ENCODE assay signal across 22 mouse cellular contexts in the genomic region with DNA sequence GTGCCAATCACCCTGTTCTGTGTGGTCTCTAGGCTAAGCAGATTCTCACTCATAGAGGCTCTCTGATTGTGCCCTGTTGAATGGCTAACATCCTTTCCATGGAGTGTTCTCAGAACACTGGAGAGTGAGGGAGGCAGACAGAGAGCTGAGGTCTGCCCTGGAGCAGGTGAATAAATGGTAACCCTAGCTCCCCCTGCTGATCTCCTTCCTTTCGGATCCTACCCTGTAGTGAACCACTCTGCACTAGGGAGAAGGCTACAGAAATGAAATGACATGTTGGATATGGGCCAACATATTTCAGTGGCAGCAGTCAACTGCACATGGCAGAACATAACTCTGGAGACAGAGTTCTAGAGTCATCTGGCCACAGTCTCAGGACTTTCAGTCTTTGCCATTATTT. TPM values are rescaled to one million over a fixed set of nuclear protein-coding genes. Genes with fewer than 3 reads are reported as not detected.
DNase-seq lines count a peak whose midpoint lies in the region; ATAC-seq and TF ChIP-seq lines count a peak whose summit lies in the region.
"Had no signal": no experiment of that assay in that cellular context is flagged by ENCODE, and none has a peak within 500 bp of the region (broad histone marks: within the 10 kb centered on the region; RNA-seq: fewer than 3 reads in every experiment).

No protein-coding gene starts in this region.

- no peak overlapping the region for H3K27ac ChIP-seq in forebrain, embryonic 11.5 days (ENCODE audit: low read depth, low read length)
- no peak overlapping the region for H3K27ac ChIP-seq in forebrain, postnatal 0 days (ENCODE audit: low read depth, low read length)
- H3K27ac ChIP-seq in hindbrain, postnatal 0 days = no peak overlapping the region
- H3K27ac ChIP-seq in hindbrain, embryonic 14.5 days = no peak overlapping the region
- H3K27ac ChIP-seq in ES-Bruce4 (ENCODE audit: insufficient read depth, low read length) = no peak overlapping the region
- H3K27ac ChIP-seq: heart, embryonic 13.5 days; limb, embryonic 10.5 days; liver, embryonic 12.5 days; stomach, postnatal 0 days had no signal

- H3K4me3 ChIP-seq in forebrain, embryonic 11.5 days (ENCODE audit: low read depth, low read length) = no peak overlapping the region
- H3K4me3 ChIP-seq in forebrain, postnatal 0 days (ENCODE audit: low read depth, low read length) = no peak overlapping the region
- no peak overlapping the region for H3K4me3 ChIP-seq in hindbrain, postnatal 0 days (ENCODE audit: low read length)
- H3K4me3 ChIP-seq in hindbrain, embryonic 14.5 days (replicated peaks; ENCODE audit: low read length) = no peak overlapping the region
- H3K4me3 ChIP-seq in ES-Bruce4 (ENCODE audit: low read depth, low read length) = no peak overlapping the region
- H3K4me3 ChIP-seq: heart, embryonic 13.5 days; limb, embryonic 10.5 days; liver, embryonic 12.5 days had no signal

- TF ChIP-seq CTCF in forebrain, postnatal 0 days (IDR thresholded peaks at IDR 0.05; ENCODE audit: low read depth) = no peak
- TF ChIP-seq CTCF in hindbrain, postnatal 0 days (IDR thresholded peaks at IDR 0.05; ENCODE audit: low read depth) = no peak
- TF ChIP-seq CTCF in ES-Bruce4 (IDR thresholded peaks at IDR 0.05; ENCODE audit: low read depth, low read length) = peak; percentile 18

- no peak overlapping the region for H3K9ac ChIP-seq in forebrain, embryonic 11.5 days (ENCODE audit: low read length)
- no peak overlapping the region for H3K9ac ChIP-seq in forebrain, postnatal 0 days
- no peak overlapping the region for H3K9ac ChIP-seq in hindbrain, postnatal 0 days (replicated peaks; ENCODE audit: low read length)
- no peak overlapping the region for H3K9ac ChIP-seq in hindbrain, embryonic 14.5 days
- H3K9ac ChIP-seq in ES-Bruce4 (ENCODE audit: low read depth, poor library complexity, severe bottlenecking) = no peak overlapping the region
- H3K9ac ChIP-seq: heart, embryonic 13.5 days; liver, embryonic 12.5 days had no signal

- no peaks in the 10 kb centered on the region for H3K9me3 ChIP-seq in forebrain, embryonic 11.5 days (ENCODE audit: control insufficient read depth, low read length)
- no peaks in the 10 kb centered on the region for H3K9me3 ChIP-seq in forebrain, postnatal 0 days (ENCODE audit: low read length)
- H3K9me3 ChIP-seq in hindbrain, postnatal 0 days (ENCODE audit: low read length) = no peaks in the 10 kb centered on the region
- no peaks in the 10 kb centered on the region for H3K9me3 ChIP-seq in hindbrain, embryonic 14.5 days (ENCODE audit: control insufficient read depth, low read length)
- no peaks in the 10 kb centered on the region for H3K9me3 ChIP-seq in ES-Bruce4 (replicated peaks; ENCODE audit: control insufficient read depth, insufficient read depth, low read length, poor library complexity, severe bottlenecking)
- H3K9me3 ChIP-seq: G1E; heart, embryonic 13.5 days; limb, embryonic 10.5 days; liver, embryonic 12.5 days had no signal

- no peaks in the 10 kb centered on the region for H3K36me3 ChIP-seq in forebrain, embryonic 11.5 days (ENCODE audit: control insufficient read depth, insufficient read depth, low read length)
- no peaks in the 10 kb centered on the region for H3K36me3 ChIP-seq in forebrain, postnatal 0 days (ENCODE audit: insufficient read depth)
- no peaks in the 10 kb centered on the region for H3K36me3 ChIP-seq in hindbrain, postnatal 0 days (ENCODE audit: insufficient read depth, low read length)
- no peaks in the 10 kb centered on the region for H3K36me3 ChIP-seq in hindbrain, embryonic 14.5 days (replicated peaks; ENCODE audit: control insufficient read depth, insufficient read depth)
- no peaks in the 10 kb centered on the region for H3K36me3 ChIP-seq in ES-Bruce4 (ENCODE audit: control insufficient read depth, insufficient read depth, low read length, poor library complexity, severe bottlenecking)
- H3K36me3 ChIP-seq: G1E; heart, embryonic 13.5 days; limb, embryonic 10.5 days; liver, embryonic 12.5 days had no signal

- H3K4me1 ChIP-seq in forebrain, embryonic 11.5 days (replicated peaks; ENCODE audit: control insufficient read depth, insufficient read depth, low read length) = no peaks in the 10 kb centered on the region
- no peaks in the 10 kb centered on the region for H3K4me1 ChIP-seq in forebrain, postnatal 0 days (ENCODE audit: insufficient read depth)
- H3K4me1 ChIP-seq in hindbrain, postnatal 0 days (ENCODE audit: insufficient read depth, low read length) = no peaks in the 10 kb centered on the region; the same call in 1 of the 2 replicates
- H3K4me1 ChIP-seq in hindbrain, embryonic 14.5 days (replicated peaks; ENCODE audit: control insufficient read depth, insufficient read depth, low read length) = no peaks in the 10 kb centered on the region
- H3K4me1 ChIP-seq in ES-Bruce4 (ENCODE audit: control insufficient read depth, insufficient read depth, low read length) = no peaks in the 10 kb centered on the region
- H3K4me1 ChIP-seq: heart, embryonic 13.5 days; limb, embryonic 10.5 days; liver, embryonic 12.5 days had no signal

- H3K27me3 ChIP-seq in forebrain, embryonic 11.5 days (ENCODE audit: control insufficient read depth, insufficient read depth, low read length) = no peaks in the 10 kb centered on the region
- H3K27me3 ChIP-seq in forebrain, postnatal 0 days (ENCODE audit: insufficient read depth, low read length) = no peaks in the 10 kb centered on the region
- no peaks in the 10 kb centered on the region for H3K27me3 ChIP-seq in hindbrain, postnatal 0 days (ENCODE audit: insufficient read depth, low read length)
- H3K27me3 ChIP-seq in hindbrain, embryonic 14.5 days (ENCODE audit: control insufficient read depth, insufficient read depth, low read length) = no peaks in the 10 kb centered on the region
- no peaks in the 10 kb centered on the region for H3K27me3 ChIP-seq in ES-Bruce4 (ENCODE audit: control insufficient read depth, insufficient read depth, low read length, poor library complexity, severe bottlenecking)
- H3K27me3 ChIP-seq: heart, embryonic 13.5 days; liver, embryonic 12.5 days had no signal

- 20% methylated on average over 1 of the region's 1 CpGs for WGBS in forebrain, embryonic 11.5 days
- 29% methylated on average over 1 of the region's 1 CpGs for WGBS in forebrain, postnatal 0 days
- 5% methylated on average over 1 of the region's 1 CpGs for WGBS in hindbrain, postnatal 0 days
- 26% methylated on average over 1 of the region's 1 CpGs for WGBS in hindbrain, embryonic 14.5 days

- no peak for TF ChIP-seq POLR2A in ES-Bruce4 (IDR thresholded peaks at IDR 0.05; ENCODE audit: insufficient read depth, low read length)

- ATAC-seq in forebrain, embryonic 11.5 days (replicated peaks; ENCODE audit: low FRiP score) = peak; percentile 65
- ATAC-seq in forebrain, postnatal 0 days = no peak
- ATAC-seq in hindbrain, postnatal 0 days = 0 out of 2 replicates have a peak, but pooled peaks have one; percentile 10
- ATAC-seq in hindbrain, embryonic 14.5 days (ENCODE audit: low FRiP score) = no peak
- ATAC-seq: liver, embryonic 12.5 days had no signal

- TF ChIP-seq EP300 in ES-Bruce4 (IDR thresholded peaks at IDR 0.05; ENCODE audit: insufficient read depth, low read depth, low read length) = no peak

- no peak overlapping the region for H3K4me2 ChIP-seq in forebrain, embryonic 11.5 days (ENCODE audit: low read depth, low read length, severe bottlenecking)
- H3K4me2 ChIP-seq in forebrain, postnatal 0 days (ENCODE audit: low read depth) = no peak overlapping the region
- H3K4me2 ChIP-seq in hindbrain, postnatal 0 days (ENCODE audit: low read depth, low read length) = no peak overlapping the region
- no peak overlapping the region for H3K4me2 ChIP-seq in hindbrain, embryonic 14.5 days (replicated peaks)
- H3K4me2 ChIP-seq: heart, embryonic 13.5 days; liver, embryonic 12.5 days had no signal

- DNase-seq in forebrain, embryonic 11.5 days (ENCODE audit: low spot score) = no peak
- DNase-seq in forebrain, postnatal 0 days = no peak
- peak; percentile 10 for DNase-seq in hindbrain, postnatal 0 days (ENCODE audit: low spot score)
- no peak for DNase-seq in hindbrain, embryonic 14.5 days (ENCODE audit: low spot score)
- DNase-seq in embryo, embryonic 11 days = peak; percentile 1
- no peak for DNase-seq in kidney, postnatal 25 days
- DNase-seq in thymus, postnatal 4 days = no peak
- DNase-seq: adrenal gland, postnatal 14 days; cerebellum, adult 9-10 months; gastrocnemius, postnatal 14 days; kidney, adult 9 months; layer of hippocampus, postnatal 36 days; thymus, postnatal 25 days had no signal

RNA-seq across cellular contexts. Expression of gene Olfr798, which starts 6.0 kb away (rescaled TPM):
- not detected in 2 replicates for polyA plus RNA-seq in forebrain, embryonic 11.5 days (2014; fragmentation: Nextera tagmentation; extraction: Ambion mirVana)
- not detected in 2 replicates for total RNA-seq in forebrain, postnatal 0 days (2014; rRNA removed)
- not detected in 2 replicates for polyA plus RNA-seq in forebrain, postnatal 0 days (2015; fragmentation: Nextera tagmentation; extraction: Ambion mirVana)
- not detected in 2 replicates for total RNA-seq in hindbrain, postnatal 0 days (2014; rRNA removed)
- not detected in 2 replicates for polyA plus RNA-seq in hindbrain, postnatal 0 days (2015; fragmentation: Nextera tagmentation; extraction: Ambion mirVana)
- not detected in 2 replicates for polyA plus RNA-seq in hindbrain, embryonic 14.5 days (2014; fragmentation: Nextera tagmentation; extraction: Ambion mirVana)
- not detected in 2 replicates for polyA plus RNA-seq in ES-Bruce4 (2011; ENCODE audit: insufficient read depth, insufficient read length, low read depth, missing spikeins)
- total RNA-seq: adrenal gland, postnatal 14 days; G1E; gastrocnemius, postnatal 14 days; layer of hippocampus, postnatal 36 days; megakaryocyte, adult 5-6 weeks had no signal
- polyA plus RNA-seq: embryonic facial prominence, embryonic 14.5 days; G1E; heart, embryonic 13.5 days; limb, embryonic 10.5 days; liver, embryonic 12.5 days; lung, embryonic 16.5 days; stomach, postnatal 0 days had no signal

RNA-seq across cellular contexts. Expression of gene Olfr796, which starts 9.4 kb away (rescaled TPM):
- polyA plus RNA-seq in forebrain, embryonic 11.5 days (2014; fragmentation: Nextera tagmentation; extraction: Ambion mirVana) = not detected in 2 replicates
- total RNA-seq in forebrain, postnatal 0 days (2014; rRNA removed) = not detected in 2 replicates
- polyA plus RNA-seq in forebrain, postnatal 0 days (2015; fragmentation: Nextera tagmentation; extraction: Ambion mirVana) = not detected in 2 replicates
- not detected in 2 replicates for total RNA-seq in hindbrain, postnatal 0 days (2014; rRNA removed)
- not detected in 2 replicates for polyA plus RNA-seq in hindbrain, postnatal 0 days (2015; fragmentation: Nextera tagmentation; extraction: Ambion mirVana)
- not detected in 2 replicates for polyA plus RNA-seq in hindbrain, embryonic 14.5 days (2014; fragmentation: Nextera tagmentation; extraction: Ambion mirVana)
- 0.24 TPM in 1 of 2 replicates, not detected in the other for polyA plus RNA-seq in ES-Bruce4 (2011; ENCODE audit: insufficient read depth, insufficient read length, low read depth, missing spikeins)
- total RNA-seq: adrenal gland, postnatal 14 days; gastrocnemius, postnatal 14 days; layer of hippocampus, postnatal 36 days; megakaryocyte, adult 5-6 weeks had no signal
- polyA plus RNA-seq: embryonic facial prominence, embryonic 14.5 days; G1E; heart, embryonic 13.5 days; limb, embryonic 10.5 days; liver, embryonic 12.5 days; lung, embryonic 16.5 days; stomach, postnatal 0 days had no signal

RNA-seq across cellular contexts. Expression of gene Olfr799, which starts 15.6 kb away (rescaled TPM):
- polyA plus RNA-seq in forebrain, embryonic 11.5 days (2014; fragmentation: Nextera tagmentation; extraction: Ambion mirVana) = not detected in 2 replicates
- total RNA-seq in forebrain, postnatal 0 days (2014; rRNA removed) = not detected in 2 replicates
- not detected in 2 replicates for polyA plus RNA-seq in forebrain, postnatal 0 days (2015; fragmentation: Nextera tagmentation; extraction: Ambion mirVana)
- total RNA-seq in hindbrain, postnatal 0 days (2014; rRNA removed) = not detected in 2 replicates
- polyA plus RNA-seq in hindbrain, postnatal 0 days (2015; fragmentation: Nextera tagmentation; extraction: Ambion mirVana) = not detected in 2 replicates
- polyA plus RNA-seq in hindbrain, embryonic 14.5 days (2014; fragmentation: Nextera tagmentation; extraction: Ambion mirVana) = not detected in 2 replicates
- polyA plus RNA-seq in ES-Bruce4 (2011; ENCODE audit: insufficient read depth, insufficient read length, low read depth, missing spikeins) = not detected in 2 replicates
- total RNA-seq: adrenal gland, postnatal 14 days; gastrocnemius, postnatal 14 days; layer of hippocampus, postnatal 36 days; megakaryocyte, adult 5-6 weeks had no signal
- polyA plus RNA-seq: embryonic facial prominence, embryonic 14.5 days; G1E; heart, embryonic 13.5 days; limb, embryonic 10.5 days; liver, embryonic 12.5 days; lung, embryonic 16.5 days; stomach, postnatal 0 days had no signal

RNA-seq across cellular contexts. Expression of gene Olfr800, which starts 35.8 kb away (rescaled TPM):
- polyA plus RNA-seq in forebrain, embryonic 11.5 days (2014; fragmentation: Nextera tagmentation; extraction: Ambion mirVana) = not detected in 2 replicates
- 0.31 TPM in 1 of 2 replicates, not detected in the other for total RNA-seq in forebrain, postnatal 0 days (2014; rRNA removed)
- not detected in 2 replicates for polyA plus RNA-seq in forebrain, postnatal 0 days (2015; fragmentation: Nextera tagmentation; extraction: Ambion mirVana)
- total RNA-seq in hindbrain, postnatal 0 days (2014; rRNA removed) = not detected in 2 replicates
- polyA plus RNA-seq in hindbrain, postnatal 0 days (2015; fragmentation: Nextera tagmentation; extraction: Ambion mirVana) = not detected in 2 replicates
- polyA plus RNA-seq in hindbrain, embryonic 14.5 days (2014; fragmentation: Nextera tagmentation; extraction: Ambion mirVana) = not detected in 2 replicates
- not detected in 2 replicates for polyA plus RNA-seq in ES-Bruce4 (2011; ENCODE audit: insufficient read depth, insufficient read length, low read depth, missing spikeins)
- total RNA-seq: adrenal gland, postnatal 14 days; gastrocnemius, postnatal 14 days; layer of hippocampus, postnatal 36 days; megakaryocyte, adult 5-6 weeks had no signal
- polyA plus RNA-seq: embryonic facial prominence, embryonic 14.5 days; G1E; heart, embryonic 13.5 days; limb, embryonic 10.5 days; liver, embryonic 12.5 days; lung, embryonic 16.5 days; stomach, postnatal 0 days had no signal

RNA-seq across cellular contexts. Expression of gene Olfr801, which starts 51.9 kb away (rescaled TPM):
- polyA plus RNA-seq in forebrain, embryonic 11.5 days (2014; fragmentation: Nextera tagmentation; extraction: Ambion mirVana) = not detected in 2 replicates
- not detected in 2 replicates for total RNA-seq in forebrain, postnatal 0 days (2014; rRNA removed)
- polyA plus RNA-seq in forebrain, postnatal 0 days (2015; fragmentation: Nextera tagmentation; extraction: Ambion mirVana) = not detected in 2 replicates
- not detected in 2 replicates for total RNA-seq in hindbrain, postnatal 0 days (2014; rRNA removed)
- polyA plus RNA-seq in hindbrain, postnatal 0 days (2015; fragmentation: Nextera tagmentation; extraction: Ambion mirVana) = not detected in 2 replicates
- polyA plus RNA-seq in hindbrain, embryonic 14.5 days (2014; fragmentation: Nextera tagmentation; extraction: Ambion mirVana) = not detected in 2 replicates
- not detected in 2 replicates for polyA plus RNA-seq in ES-Bruce4 (2011; ENCODE audit: insufficient read depth, insufficient read length, low read depth, missing spikeins)
- total RNA-seq: adrenal gland, postnatal 14 days; gastrocnemius, postnatal 14 days; layer of hippocampus, postnatal 36 days; megakaryocyte, adult 5-6 weeks had no signal
- polyA plus RNA-seq: embryonic facial prominence, embryonic 14.5 days; G1E; heart, embryonic 13.5 days; limb, embryonic 10.5 days; liver, embryonic 12.5 days; lung, embryonic 16.5 days; stomach, postnatal 0 days had no signal

Comparison
In these comparisons a context has a peak if more than half of its experiments do, and no peak if none do; other contexts are left out.
1. ATAC-seq: peak in forebrain, embryonic 11.5 days (single experiment) and hindbrain, postnatal 0 days (single experiment); none in forebrain, postnatal 0 days (single experiment) and hindbrain, embryonic 14.5 days (single experiment).
2. DNase-seq: peak in hindbrain, postnatal 0 days (single experiment) and embryo, embryonic 11 days (single experiment); none in forebrain, embryonic 11.5 days (single experiment), forebrain, postnatal 0 days (single experiment), hindbrain, embryonic 14.5 days (single experiment), kidney, postnatal 25 days (0 of 2) and thymus, postnatal 4 days (single experiment).